Mouse (Mus musculus) B cell, adult 62 days (primary cell): ENCODE data around the gene Adipor1. TPM values are rescaled to one million over a fixed set of nuclear protein-coding genes. Genes with fewer than 3 reads are reported as not detected.

Source experiments
- total RNA-seq: library from RNA; stranded (reverse); gene quantifications from 4 replicates; pipeline ENCODE4 v1.2.4, GENCODE M21; 2023

The Adipor1 gene
- 73.5 to 79.8 TPM (median 76.4 TPM) in 4 replicates for total RNA-seq

GRCm38 (mm10) chr1:134415168-134415831 is at the start of gene Adipor1:
Gene Adipor1 (plus strand): TSS chr1:134415378.

GRCm38 (mm10) chr1:134385666-134386065 is 29.5 kb upstream of the Adipor1 start, which contains the start of gene 4933406M09Rik:
Gene 4933406M09Rik (plus strand): TSS chr1:134385940.

GRCm38 (mm10) chr1:134405509-134406413 is 9.4 kb upstream of the Adipor1 start, which contains the start of gene Cyb5r1:
Gene Cyb5r1 (plus strand): TSS chr1:134405559.

GRCm38 (mm10) chr1:134454904-134455824 is 40.0 kb downstream of the Adipor1 start, which contains the start of gene Klhl12:
Gene Klhl12 (plus strand): TSS chr1:134455531.

Other genes starting within 250 kb of the Adipor1 start
- gene Chil1, start 233.2 kb upstream of the Adipor1 start, total RNA-seq, result not detected in 4 replicates
- not detected in 4 replicates for gene Mybph, start 221.9 kb upstream of the Adipor1 start, total RNA-seq
- not detected in 4 replicates for gene Adora1, start 179.9 kb upstream of the Adipor1 start, total RNA-seq
- gene Myog, start 125.4 kb upstream of the Adipor1 start, total RNA-seq, result not detected in 4 replicates
- 0.72 to 1.4 TPM (median 1.1 TPM) in 4 replicates for gene Ppfia4, start 82.5 kb upstream of the Adipor1 start, total RNA-seq
- gene Tmem183a, start 53.4 kb upstream of the Adipor1 start, total RNA-seq, result 67.1 to 88.3 TPM (median 69.1 TPM) in 4 replicates
- gene 4933406M09Rik, start 29.4 kb upstream of the Adipor1 start, total RNA-seq, result not detected in 4 replicates
- 6.6 to 10.5 TPM (median 9.4 TPM) in 4 replicates for gene Cyb5r1, start 9.8 kb upstream of the Adipor1 start, total RNA-seq
- 34.3 to 37.0 TPM (median 34.9 TPM) in 4 replicates for gene Klhl12, start 40.2 kb downstream of the Adipor1 start, total RNA-seq
- 19.7 to 20.5 TPM (median 20.2 TPM) in 4 replicates for gene Rabif, start 79.3 kb downstream of the Adipor1 start, total RNA-seq
- gene Mgat4e, start 134.3 kb downstream of the Adipor1 start, total RNA-seq, result not detected in 4 replicates
- gene Kdm5b, start 144.8 kb downstream of the Adipor1 start, total RNA-seq, result 41.8 to 46.0 TPM (median 43.2 TPM) in 4 replicates
- gene Syt2, start 231.3 kb downstream of the Adipor1 start, total RNA-seq, result not detected in 4 replicates